Mouse (Mus musculus) spleen, adult 2 months (tissue): Measurements from ENCODE around the gene Antxr2.

Experiments
- CTCF ChIP-seq: fragments of 200-500 bp; IDR thresholded peaks from 2 replicates; pipeline ENCODE4 v1.5.1; 2011; ENCODE audit warnings: mild to moderate bottlenecking, inconsistent platforms; ENCODE audit not compliant: insufficient read depth, insufficient read length, insufficient replicate concordance; ENCODE audit errors: extremely low read depth
- POLR2A ChIP-seq: fragments of 200-500 bp; IDR thresholded peaks from 2 replicates; pipeline ENCODE4 v1.6.1; 2011; ENCODE audit warnings: low read depth, low read length, inconsistent platforms

DNA sequence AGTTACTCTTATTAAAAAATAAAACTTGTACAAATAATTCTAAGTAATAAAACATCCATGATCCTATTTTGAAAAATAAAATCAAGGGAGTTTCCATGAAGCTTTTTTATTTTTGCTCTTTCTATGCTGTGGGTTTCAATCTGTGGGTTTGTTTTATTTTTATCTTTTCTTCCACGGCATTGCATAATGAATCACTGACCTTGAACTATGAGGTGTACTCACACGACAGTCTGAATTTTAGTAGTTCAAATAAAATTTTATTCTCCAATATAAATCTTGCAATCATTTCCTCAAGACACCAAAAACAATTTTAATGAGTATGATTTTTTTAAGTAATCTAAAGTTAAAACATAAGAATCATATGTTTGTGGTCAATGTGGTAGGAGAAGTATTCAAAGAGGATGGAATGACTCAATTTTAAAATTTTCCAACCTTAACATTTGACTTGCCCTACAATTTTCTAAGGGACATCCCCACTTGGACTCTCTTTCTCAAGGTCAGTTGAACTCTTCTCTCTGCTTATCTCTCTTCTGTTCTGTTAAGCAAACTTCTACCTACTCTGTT lies 31.5 kb downstream of the Antxr2 start:
- TF ChIP-seq POLR2A: no peak
- TF ChIP-seq CTCF: no peak
